Mouse (Mus musculus): ENCODE results near the gene Timm17a. TPM values are rescaled to one million over a fixed set of nuclear protein-coding genes. Genes with fewer than 3 reads are reported as not detected.

Timm17a gene
- polyA plus RNA-seq, 1 experiment from 2014 or later = 152 TPM

DNA sequence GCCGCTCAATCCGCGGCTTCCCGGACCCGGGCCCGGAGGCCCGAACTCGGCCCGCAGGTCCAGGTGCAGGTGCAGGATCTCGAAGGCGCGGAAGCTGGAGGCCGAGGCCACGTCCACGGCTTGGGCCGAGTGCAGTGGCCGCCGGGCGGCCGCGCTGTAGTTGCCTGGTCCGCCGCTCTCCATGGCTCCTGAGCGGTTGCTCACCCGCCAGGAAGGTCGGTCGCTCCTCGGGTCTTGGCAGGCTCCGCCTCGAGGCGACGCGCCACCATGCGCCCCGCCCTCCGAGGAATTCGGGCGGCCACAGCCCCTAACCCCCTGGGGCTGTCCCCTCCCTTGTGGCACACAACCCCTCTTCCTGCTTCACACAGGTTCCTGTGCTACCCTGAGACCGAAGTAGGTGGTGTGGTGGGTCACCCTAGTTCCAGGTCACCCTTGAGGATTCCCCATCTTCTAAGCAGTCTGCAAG is 29.7 kb downstream of the Timm17a start, which contains the start of gene Rnpep:
Rnpep (minus strand) TSS at position 259 of the 466 bp plus-strand sequence.
- Histone ChIP-seq H3K27ac (ENCODE audit: low read depth, low read length) (peak within 1 kb of the TSS; percentile 72), H3K4me1 (ENCODE audit: control insufficient read depth, insufficient read depth, low read length) (no peaks in the 10 kb centered on the region), H3K4me3 (ENCODE audit: low read depth, low read length) (peak within 1 kb of the TSS; percentile 62), H3K27me3 (ENCODE audit: control insufficient read depth, insufficient read depth, low read length) (no peaks in the 10 kb centered on the region), H3K9ac (ENCODE audit: low read length) (peak within 1 kb of the TSS; percentile 85), H3K9me3 (ENCODE audit: control insufficient read depth, low read length) (no peaks in the 10 kb centered on the region), H3K4me2 (ENCODE audit: low read depth) (peak within 1 kb of the TSS; percentile 75), H3K36me3 (ENCODE audit: control insufficient read depth, insufficient read depth, low read length) (no peaks in the 10 kb centered on the region)
- 0% methylated on average over 37 of the region's 39 CpGs for WGBS
- DNase-seq (ENCODE audit: low spot score) = peak; percentile 81
- peak; percentile 90 for ATAC-seq (ENCODE audit: insufficient read depth, low FRiP score, low TSS enrichment)

DNA sequence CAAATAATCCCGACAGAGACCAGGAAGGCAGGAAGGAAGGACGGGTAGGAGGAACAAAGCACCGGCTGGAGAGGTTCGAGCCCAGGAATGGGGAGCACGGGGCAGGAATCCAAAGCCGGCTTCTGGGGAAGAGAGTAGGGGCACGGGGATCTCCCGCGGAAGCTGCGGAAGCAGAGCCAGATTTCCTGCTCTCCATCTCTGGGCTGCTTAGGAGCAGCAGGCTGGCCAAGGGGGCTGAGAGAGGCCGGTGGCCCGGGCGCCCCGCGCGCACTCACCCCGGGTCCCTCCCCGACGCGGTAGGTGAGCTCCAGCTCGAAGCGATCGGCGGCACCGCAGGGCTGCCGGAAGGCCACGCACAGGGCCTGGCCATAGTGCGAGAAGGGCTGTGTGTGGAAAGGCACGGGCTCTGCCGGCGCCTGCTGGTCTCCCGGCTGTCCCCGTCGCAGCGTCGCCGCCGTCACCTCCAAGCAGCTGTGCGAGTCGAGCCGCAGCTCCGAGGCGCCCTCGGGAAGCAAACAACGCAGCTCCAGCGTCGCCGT is 30.2 kb downstream of the Timm17a start:
- peak overlapping the region; percentile 75 for H3K4me2 ChIP-seq (ENCODE audit: low read depth)
- WGBS = 0% methylated on average over 47 of the region's 48 CpGs
- H3K27ac ChIP-seq (ENCODE audit: low read depth, low read length) = peak overlapping the region; percentile 72
- ATAC-seq (ENCODE audit: insufficient read depth, low FRiP score, low TSS enrichment) = peak; percentile 79
- no peak for DNase-seq (ENCODE audit: low spot score)
- H3K4me1 ChIP-seq (ENCODE audit: control insufficient read depth, insufficient read depth, low read length) = no peaks in the 10 kb centered on the region
- H3K36me3 ChIP-seq (ENCODE audit: control insufficient read depth, insufficient read depth, low read length) = peaks cover 2% of the 10 kb centered on the region; the same call in 1 of the 2 replicates
- peak overlapping the region; percentile 85 for H3K9ac ChIP-seq (ENCODE audit: low read length)
- H3K9me3 ChIP-seq (ENCODE audit: control insufficient read depth, low read length) = no peaks in the 10 kb centered on the region
- H3K4me3 ChIP-seq (ENCODE audit: low read depth, low read length) = peak overlapping the region; percentile 62
- H3K27me3 ChIP-seq (ENCODE audit: control insufficient read depth, insufficient read depth, low read length) = no peaks in the 10 kb centered on the region

DNA sequence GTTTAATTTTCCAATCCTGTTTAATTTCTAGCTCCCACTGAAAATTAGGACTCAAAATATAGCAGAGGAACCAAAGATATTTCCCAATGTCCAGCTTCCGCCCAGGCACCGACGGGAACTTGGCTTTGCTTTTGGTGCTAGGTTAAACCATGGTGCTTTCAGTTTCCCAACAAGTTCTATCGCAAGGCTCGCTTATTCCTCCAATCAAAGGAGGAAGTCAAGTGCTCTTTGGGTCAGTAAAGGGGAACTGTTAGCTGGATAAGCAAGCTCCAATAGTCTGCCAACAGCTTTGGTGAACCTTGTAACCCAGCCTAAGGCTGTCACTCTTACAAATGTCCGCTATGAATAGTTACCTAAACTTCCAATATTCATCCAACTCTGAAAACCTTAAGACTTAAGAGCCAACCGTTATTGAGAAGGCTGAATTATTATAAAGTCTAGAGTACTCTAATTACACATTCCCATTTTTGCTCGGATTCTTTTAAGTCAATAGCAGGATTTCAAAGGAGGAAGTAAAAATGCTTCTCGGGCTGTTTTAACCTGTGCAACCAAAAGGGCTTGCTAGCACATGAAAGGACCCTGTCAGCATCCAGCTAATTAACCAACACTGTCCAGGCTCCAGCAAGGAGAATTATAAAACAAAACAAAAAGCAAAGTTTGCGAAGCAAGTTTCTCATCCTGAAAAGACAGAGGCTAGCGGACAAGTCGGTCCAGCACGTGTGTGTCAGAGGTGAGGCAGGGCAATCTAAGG is 30.9 kb downstream of the Timm17a start:
- Histone ChIP-seq H3K9ac (ENCODE audit: low read length) (peak overlapping the region; percentile 85), H3K4me1 (ENCODE audit: control insufficient read depth, insufficient read depth, low read length) (no peaks in the 10 kb centered on the region), H3K27ac (ENCODE audit: low read depth, low read length) (no peak overlapping the region), H3K9me3 (ENCODE audit: control insufficient read depth, low read length) (no peaks in the 10 kb centered on the region), H3K27me3 (ENCODE audit: control insufficient read depth, insufficient read depth, low read length) (no peaks in the 10 kb centered on the region), H3K4me2 (ENCODE audit: low read depth) (peak overlapping the region; percentile 75), H3K36me3 (ENCODE audit: control insufficient read depth, insufficient read depth, low read length) (peaks cover 2% of the 10 kb centered on the region; the same call in 1 of the 2 replicates), H3K4me3 (ENCODE audit: low read depth, low read length) (peak overlapping the region; percentile 62)
- ATAC-seq (ENCODE audit: insufficient read depth, low FRiP score, low TSS enrichment) = no peak
- no peak for DNase-seq (ENCODE audit: low spot score)
- 45% methylated on average over 13 of the region's 13 CpGs for WGBS

DNA sequence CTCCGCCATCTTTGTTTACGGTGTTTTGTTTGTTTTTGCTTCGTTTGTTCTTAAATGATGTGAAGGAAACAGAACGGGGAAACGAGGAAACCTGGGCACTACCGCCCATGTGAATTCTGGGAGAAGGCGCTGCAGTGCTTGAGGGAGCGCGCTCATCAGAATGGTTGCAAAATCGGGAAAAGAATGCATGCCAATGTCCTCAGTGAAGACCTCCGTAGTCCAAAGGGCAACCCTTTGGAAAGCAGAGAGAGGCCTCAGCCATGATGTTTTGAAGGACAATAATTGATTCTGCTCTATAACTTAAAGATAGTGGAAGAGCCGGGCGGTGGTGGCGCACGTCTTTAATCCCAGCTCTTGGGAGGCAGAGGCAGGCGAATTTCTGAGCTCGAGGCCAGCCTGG is 31.7 kb downstream of the Timm17a start:
- no peak for DNase-seq (ENCODE audit: low spot score)

DNA sequence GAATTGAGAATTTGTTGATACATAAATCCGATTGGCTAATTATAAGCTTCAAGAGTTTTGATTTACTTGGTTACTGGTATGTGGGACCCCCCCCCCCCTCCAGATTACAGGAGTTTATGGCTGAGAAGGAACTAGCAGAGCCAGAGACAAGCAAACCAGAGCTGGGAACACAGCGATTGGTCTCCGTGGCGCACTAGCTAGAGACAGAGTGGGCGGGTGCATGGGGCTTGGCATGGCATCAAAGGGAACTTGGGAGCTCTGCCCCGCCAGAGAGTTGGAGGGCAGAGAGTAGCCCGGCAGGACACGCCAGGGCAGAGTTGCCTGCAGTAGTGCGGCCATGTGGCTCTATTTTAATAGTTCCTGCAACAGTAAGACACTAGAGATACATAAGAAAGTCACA is 32.9 kb downstream of the Timm17a start:
- DNase-seq (ENCODE audit: low spot score) (no peak), ATAC-seq (ENCODE audit: insufficient read depth, low FRiP score, low TSS enrichment) (no peak)
- no peak overlapping the region for H3K27ac ChIP-seq (ENCODE audit: low read depth, low read length)
- WGBS = 90% methylated on average over 9 of the region's 9 CpGs
- no peaks in the 10 kb centered on the region for H3K9me3 ChIP-seq (ENCODE audit: control insufficient read depth, low read length)
- H3K4me3 ChIP-seq (ENCODE audit: low read depth, low read length) = no peak overlapping the region
- H3K36me3 ChIP-seq (ENCODE audit: control insufficient read depth, insufficient read depth, low read length) = peaks cover 2% of the 10 kb centered on the region
- H3K4me1 ChIP-seq (ENCODE audit: control insufficient read depth, insufficient read depth, low read length) = no peaks in the 10 kb centered on the region
- H3K9ac ChIP-seq (ENCODE audit: low read length) = no peak overlapping the region
- no peak overlapping the region for H3K4me2 ChIP-seq (ENCODE audit: low read depth)
- no peaks in the 10 kb centered on the region for H3K27me3 ChIP-seq (ENCODE audit: control insufficient read depth, insufficient read depth, low read length)

More for the DNA sequence above, 31.7 kb downstream of the Timm17a start:
- Histone ChIP-seq H3K27me3 (ENCODE audit: control insufficient read depth, insufficient read depth, low read length) (no peaks in the 10 kb centered on the region), H3K27ac (ENCODE audit: low read depth, low read length) (no peak overlapping the region), H3K4me1 (ENCODE audit: control insufficient read depth, insufficient read depth, low read length) (no peaks in the 10 kb centered on the region), H3K9me3 (ENCODE audit: control insufficient read depth, low read length) (no peaks in the 10 kb centered on the region), H3K4me3 (ENCODE audit: low read depth, low read length) (no peak overlapping the region), H3K4me2 (ENCODE audit: low read depth) (no peak overlapping the region), H3K36me3 (ENCODE audit: control insufficient read depth, insufficient read depth, low read length) (peaks cover 2% of the 10 kb centered on the region), H3K9ac (ENCODE audit: low read length) (no peak overlapping the region)
- no peak for ATAC-seq (ENCODE audit: insufficient read depth, low FRiP score, low TSS enrichment)
- WGBS = 95% methylated on average over 17 of the region's 17 CpGs

DNA sequence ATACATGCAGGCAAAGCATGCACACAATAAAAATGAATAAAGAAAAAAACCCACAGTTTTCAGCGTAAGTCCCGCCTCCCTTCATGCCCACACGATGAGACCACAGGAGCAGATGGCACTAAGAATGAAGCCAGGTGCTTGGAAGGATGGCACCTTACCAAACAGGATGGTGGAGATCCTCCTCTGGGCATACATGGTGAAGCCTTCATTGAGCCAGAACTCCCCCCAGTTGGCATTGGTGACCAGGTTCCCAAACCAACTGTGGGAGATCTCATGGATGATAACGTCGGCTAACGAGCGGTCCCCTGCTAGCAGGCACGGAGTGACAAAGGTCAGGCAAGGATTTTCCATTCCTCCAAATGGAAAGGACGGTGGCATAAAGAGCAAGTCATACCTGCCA is 42.2 kb downstream of the Timm17a start:
- ATAC-seq (ENCODE audit: insufficient read depth, low FRiP score, low TSS enrichment) (no peak), DNase-seq (ENCODE audit: low spot score) (no peak)
- Histone ChIP-seq H3K4me1 (ENCODE audit: control insufficient read depth, insufficient read depth, low read length) (no peaks in the 10 kb centered on the region), H3K4me3 (ENCODE audit: low read depth, low read length) (no peak overlapping the region), H3K9ac (ENCODE audit: low read length) (no peak overlapping the region), H3K27me3 (ENCODE audit: control insufficient read depth, insufficient read depth, low read length) (no peaks in the 10 kb centered on the region), H3K36me3 (ENCODE audit: control insufficient read depth, insufficient read depth, low read length) (peaks cover 7% of the 10 kb centered on the region; the same call in 1 of the 2 replicates), H3K9me3 (ENCODE audit: control insufficient read depth, low read length) (no peaks in the 10 kb centered on the region), H3K27ac (ENCODE audit: low read depth, low read length) (no peak overlapping the region), H3K4me2 (ENCODE audit: low read depth) (no peak overlapping the region)
- WGBS = 93% methylated on average over 9 of the region's 9 CpGs

DNA sequence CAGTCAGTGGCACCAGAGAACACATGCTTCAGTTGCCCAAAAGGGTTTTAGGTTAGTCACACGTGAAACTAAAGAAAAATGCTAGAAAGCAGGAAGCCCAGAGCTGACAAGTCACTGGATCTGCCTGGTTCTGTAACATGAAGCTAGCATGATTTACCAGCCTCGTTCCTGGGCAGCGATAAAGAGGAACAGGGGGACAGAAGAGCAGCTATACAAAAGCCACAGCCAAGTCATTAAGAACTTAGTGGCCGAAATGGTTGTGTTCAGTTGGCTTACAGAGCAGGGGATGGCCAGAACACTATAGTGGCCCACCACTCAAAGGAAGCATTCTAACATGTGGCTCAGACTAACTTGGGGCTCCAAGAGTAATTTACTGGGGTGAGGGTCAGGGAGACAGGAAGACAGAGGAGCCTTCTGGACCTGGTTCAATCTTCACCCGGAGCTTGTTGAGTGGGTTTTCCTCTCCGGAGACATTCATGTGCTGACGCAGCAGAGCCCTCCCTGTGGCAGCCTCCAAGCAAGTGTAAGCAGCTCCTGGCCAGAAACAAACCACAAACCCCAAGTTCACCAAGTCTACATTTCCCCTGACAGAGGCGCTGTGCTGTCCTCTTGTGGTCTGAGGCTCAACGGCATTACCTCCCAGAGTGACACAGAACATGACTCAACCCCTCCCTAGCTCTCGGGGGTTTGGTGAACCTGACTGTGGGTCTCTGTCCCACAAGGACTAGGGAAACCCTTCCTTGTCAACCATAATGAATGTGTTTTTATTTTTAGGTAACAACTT is 45.7 kb downstream of the Timm17a start:
- H3K4me1 ChIP-seq (ENCODE audit: control insufficient read depth, insufficient read depth, low read length) = no peaks in the 10 kb centered on the region
- no peak overlapping the region for H3K4me3 ChIP-seq (ENCODE audit: low read depth, low read length)
- H3K27ac ChIP-seq (ENCODE audit: low read depth, low read length) = no peak overlapping the region
- 94% methylated on average over 10 of the region's 10 CpGs for WGBS
- no peak overlapping the region for H3K4me2 ChIP-seq (ENCODE audit: low read depth)
- peaks cover 10% of the 10 kb centered on the region for H3K36me3 ChIP-seq (ENCODE audit: control insufficient read depth, insufficient read depth, low read length)
- no peaks in the 10 kb centered on the region for H3K27me3 ChIP-seq (ENCODE audit: control insufficient read depth, insufficient read depth, low read length)
- DNase-seq (ENCODE audit: low spot score) = no peak
- H3K9ac ChIP-seq (ENCODE audit: low read length) = no peak overlapping the region
- H3K9me3 ChIP-seq (ENCODE audit: control insufficient read depth, low read length) = no peaks in the 10 kb centered on the region
- no peak for ATAC-seq (ENCODE audit: insufficient read depth, low FRiP score, low TSS enrichment)

DNA sequence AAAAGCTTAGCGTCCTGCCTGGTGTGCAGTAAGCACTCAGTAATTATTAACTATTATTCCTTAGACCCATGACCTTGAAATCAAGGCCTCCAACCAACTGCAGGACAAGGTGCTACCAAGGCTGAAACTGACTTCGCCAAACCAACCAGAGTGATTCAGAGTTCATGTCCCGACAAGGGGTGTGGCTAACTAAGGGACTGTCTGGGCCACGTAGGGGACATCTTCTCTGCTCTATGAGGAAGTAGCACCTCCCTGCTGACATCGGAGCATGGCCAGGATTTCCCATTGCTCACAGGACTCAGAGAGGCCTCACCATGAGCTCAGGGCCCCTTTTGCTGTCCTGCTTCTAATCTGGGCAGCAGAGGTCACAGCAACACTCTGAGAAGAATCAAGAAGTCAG is 47.7 kb downstream of the Timm17a start:
- Histone ChIP-seq H3K9ac (ENCODE audit: low read length) (no peak overlapping the region), H3K9me3 (ENCODE audit: control insufficient read depth, low read length) (no peaks in the 10 kb centered on the region), H3K4me3 (ENCODE audit: low read depth, low read length) (no peak overlapping the region), H3K27me3 (ENCODE audit: control insufficient read depth, insufficient read depth, low read length) (no peaks in the 10 kb centered on the region), H3K4me2 (ENCODE audit: low read depth) (no peak overlapping the region), H3K36me3 (ENCODE audit: control insufficient read depth, insufficient read depth, low read length) (peaks cover 6% of the 10 kb centered on the region), H3K27ac (ENCODE audit: low read depth, low read length) (no peak overlapping the region), H3K4me1 (ENCODE audit: control insufficient read depth, insufficient read depth, low read length) (no peaks in the 10 kb centered on the region)
- no peak for DNase-seq (ENCODE audit: low spot score)
- 89% methylated on average over 5 of the region's 5 CpGs for WGBS
- no peak for ATAC-seq (ENCODE audit: insufficient read depth, low FRiP score, low TSS enrichment)

Measured in neural tube, embryonic 11.5 days (tissue).